Mouse (Mus musculus) thymus, adult 18-20 months (tissue): ENCODE results near the gene Frmd4a.

Experiments
- DNase-seq, 2 experiments: peaks; one replicate each; pipeline ENCODE4 v3.0.0; 2022; ENCODE audit warnings: mixed read lengths in 2 of 2

Gene Frmd4a

DNA sequence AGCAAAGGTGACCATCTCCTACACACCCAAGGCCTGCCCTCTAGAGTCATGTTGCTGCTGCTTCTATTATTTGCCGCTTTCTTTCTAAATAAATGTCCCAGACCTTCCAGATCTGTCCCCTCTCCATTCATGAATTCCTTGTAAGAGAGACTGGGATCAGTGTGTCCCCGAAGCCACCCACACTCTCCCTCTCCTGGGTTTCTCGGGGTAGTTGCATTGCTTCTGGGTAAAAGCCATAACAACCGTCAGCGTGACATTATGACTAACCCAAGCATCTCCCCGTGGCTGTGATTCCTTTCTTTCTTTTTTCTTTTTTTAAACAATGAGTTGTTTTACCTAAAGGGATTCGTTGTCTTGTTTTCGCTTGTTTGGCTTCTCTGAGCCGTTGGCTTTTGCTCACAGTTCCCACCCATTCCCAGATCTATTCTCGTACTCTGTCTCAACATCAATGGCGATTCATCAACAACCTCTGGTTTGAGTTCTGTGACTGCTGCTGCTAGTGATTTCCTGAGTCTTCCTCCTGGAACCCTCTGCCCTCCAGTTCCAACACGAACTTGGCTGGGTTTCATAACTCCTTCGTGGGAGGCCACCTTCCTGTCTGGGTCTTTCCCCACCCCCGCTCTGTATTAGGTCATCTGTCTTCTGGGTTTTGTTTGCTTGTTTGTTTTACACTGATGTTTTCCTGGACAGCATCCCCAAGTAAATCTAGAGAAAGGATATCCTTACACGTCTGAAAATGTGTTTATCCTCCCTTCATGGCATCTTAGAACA, 483.9 kb downstream of the Frmd4a start:
- no peak for DNase-seq

DNA sequence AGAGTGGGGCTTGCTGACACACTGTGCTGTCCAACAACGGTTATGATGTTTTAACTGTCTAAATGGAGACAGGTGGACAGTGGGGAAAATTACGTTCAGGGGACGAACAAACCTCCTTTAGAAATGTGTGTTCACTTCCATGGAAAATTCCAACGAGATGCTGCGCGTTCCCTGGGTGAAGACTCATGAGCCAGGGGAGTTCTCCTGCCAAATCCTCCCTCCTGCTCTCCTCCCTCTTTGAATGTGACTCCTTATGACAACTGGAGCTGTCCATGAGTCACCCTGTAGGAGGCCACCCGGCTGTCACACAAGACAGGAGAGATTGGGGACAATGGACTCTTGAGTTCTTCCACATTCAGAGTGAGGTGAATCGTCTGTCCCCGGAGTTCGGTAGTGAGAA, 486.9 kb downstream of the Frmd4a start:
- DNase-seq, result no peak

DNA sequence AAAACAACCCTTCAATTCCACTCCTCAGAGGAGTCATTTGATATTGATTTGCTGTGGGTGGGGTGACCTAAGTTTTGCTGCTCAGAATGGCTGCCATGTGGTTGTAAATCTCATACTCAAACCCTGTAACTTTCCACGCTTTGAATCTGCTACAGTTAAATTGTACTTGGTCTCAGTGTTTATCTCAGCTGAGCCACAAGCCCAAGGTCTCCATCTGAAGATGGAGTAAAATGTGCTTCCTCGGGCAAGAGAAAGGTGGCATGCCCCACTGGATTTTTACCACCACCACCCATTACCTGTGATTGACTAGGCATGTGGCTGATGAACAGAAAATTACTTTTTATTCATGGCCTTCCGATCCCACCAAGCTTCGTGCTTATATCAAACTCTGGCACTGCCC, 488.2 kb downstream of the Frmd4a start:
- no peak for DNase-seq

DNA sequence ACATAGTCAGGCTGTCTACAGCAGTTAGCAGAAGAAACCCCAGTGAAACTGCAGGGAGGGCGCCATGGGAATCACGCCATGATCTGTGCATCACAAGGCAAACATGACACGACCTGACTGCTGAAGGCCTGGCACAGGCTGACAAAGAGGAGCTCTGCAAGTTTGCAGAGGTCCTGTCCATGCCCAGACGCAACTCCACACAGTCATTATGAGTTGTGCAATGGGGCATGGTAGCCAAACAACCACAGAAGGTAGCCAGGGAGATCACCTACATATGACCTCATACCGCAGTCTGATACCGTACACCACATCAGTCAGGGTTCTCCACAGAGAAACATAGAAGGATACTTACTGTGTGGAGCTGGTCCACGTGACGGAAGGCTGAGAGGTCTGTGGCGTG, 489.1 kb downstream of the Frmd4a start:
- DNase-seq, result no peak

DNA sequence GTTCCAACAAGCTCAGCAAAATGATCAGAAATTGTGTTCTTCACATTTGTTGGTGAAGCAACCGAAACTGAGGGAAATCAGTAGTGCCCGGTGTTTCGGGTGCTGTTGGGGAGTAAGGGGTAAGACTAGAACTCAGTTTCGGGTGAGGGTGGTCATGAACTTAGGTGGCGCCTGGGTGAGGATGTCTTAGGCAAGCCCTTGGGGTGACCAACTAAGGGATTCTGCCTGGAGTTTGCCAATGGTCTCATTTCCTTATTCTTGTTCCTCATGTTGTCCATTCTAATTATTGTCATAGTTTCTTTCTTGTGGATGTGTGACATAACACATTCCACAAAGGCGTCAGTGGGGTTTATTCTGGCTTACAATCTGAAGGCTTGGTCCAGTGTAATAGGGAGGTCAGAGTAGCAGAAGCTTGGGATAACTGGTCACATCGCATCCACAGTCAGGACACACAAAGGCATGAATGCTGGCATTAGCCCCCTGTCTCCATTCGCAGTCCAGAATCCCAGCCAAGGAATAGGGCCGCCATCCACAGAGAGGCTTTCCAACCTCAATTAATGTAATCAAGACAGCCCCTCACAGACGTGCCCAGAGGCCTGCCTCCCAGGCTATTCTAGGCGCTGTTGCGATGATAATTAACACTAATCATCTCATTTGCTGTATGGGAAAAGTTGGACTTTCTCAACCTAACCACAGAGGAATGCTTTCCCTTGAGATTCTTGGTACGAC, 490.5 kb downstream of the Frmd4a start:
- DNase-seq, result no peak

DNA sequence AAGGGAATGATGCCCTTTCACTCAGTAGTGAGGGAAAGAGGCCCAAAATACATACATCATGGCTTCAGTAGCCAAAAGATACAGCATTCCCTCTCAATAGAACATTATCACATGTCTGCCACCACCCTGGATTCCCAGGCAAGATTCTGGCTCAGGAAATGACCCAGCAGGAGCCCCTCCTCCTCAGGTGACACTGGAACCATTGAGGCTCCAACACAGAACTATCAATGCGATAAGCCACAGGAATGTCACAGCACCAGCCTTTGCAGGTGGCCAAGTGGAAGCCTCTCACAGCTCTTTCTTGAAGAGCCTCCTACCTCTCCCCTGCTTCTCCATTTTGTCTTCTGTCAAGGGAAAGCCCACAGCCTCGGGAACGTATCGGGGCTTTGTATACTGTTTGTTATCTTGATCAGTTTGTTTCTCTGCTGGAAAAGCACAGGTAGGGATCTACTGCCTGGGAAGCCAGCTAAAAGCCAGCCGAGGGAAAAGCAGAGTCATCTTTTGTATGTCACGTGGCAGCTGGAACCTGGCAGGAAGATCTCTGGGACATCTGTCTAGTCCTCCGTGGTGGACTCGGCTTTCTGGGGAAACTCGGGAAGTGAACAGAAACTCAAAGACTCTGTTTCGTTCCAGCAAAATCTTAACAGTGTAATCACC, 491.6 kb downstream of the Frmd4a start:
- DNase-seq, result no peak

DNA sequence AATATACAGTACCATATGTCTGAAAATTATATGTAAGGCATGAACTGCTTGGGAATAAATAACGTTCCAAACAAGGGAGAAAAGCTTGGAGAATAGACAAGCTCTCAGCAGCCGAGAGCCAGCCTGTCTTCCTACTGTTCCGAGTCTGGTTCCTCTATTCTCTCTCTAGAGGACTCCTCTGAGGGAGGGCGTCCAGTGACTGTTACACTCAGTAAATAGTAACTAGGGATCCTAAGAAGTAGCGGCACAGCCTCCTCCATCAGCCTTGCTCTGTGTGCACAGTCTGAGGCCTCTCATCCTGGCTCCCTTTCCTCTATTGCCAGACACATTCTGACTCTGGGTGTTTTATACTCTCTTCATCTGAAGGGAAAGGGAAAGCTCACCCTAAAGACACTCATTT, 492.2 kb downstream of the Frmd4a start:
- DNase-seq, result no peak

DNA sequence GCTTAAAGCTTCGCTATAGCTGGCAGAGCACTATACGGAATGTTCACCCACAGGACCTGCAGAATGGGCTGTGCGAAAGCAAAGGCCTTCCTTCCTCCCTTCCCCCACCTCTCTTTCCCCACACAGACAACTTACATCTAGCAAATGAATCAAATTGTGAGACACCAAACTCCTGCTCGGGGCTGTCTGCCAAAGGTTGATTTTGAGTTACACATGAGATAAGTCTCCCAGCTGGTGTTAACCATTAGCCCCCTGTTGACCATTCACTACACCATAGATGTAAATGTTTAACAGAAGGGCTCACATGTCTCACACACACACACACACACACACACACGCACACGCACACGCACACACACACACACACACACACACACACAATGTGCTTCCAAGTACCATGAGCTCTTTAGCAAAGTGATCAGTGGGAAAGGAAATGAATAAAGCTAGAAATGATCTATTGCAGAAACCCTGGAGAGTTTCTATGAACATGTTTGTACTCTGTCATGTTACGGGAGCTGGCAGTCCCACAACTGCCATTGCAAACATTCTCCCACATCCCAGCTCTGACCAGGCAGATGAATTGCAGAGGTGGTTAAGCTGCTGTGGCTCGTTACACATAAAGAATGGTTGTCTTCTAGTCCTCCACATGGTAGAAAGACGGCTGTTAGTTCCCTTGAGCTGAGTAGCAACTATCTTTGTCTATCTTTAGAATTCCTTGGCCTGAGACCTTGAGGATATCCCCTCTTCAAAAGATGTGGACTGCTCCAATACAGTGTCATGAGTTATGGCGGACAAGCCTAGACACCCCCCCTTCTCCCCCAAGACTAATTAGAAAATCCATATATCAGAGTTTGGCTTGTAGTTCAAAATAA, 492.9 kb downstream of the Frmd4a start:
- no peak for DNase-seq

DNA sequence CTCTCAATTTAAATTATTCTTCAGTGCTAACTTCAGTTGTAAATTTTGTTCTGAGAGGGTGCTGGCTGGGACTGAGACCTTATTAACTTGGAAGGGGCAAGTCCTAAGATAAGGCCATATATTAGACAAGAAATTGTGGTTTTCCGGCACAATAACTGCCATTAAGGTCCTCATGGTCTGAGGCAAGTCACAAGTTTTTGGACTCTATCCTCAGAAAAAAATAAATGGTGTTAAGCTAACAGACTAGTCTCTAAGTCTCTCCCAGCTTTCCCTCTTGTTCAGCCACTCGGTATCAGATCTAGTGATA, 493.5 kb downstream of the Frmd4a start:
- DNase-seq, result no peak

DNA sequence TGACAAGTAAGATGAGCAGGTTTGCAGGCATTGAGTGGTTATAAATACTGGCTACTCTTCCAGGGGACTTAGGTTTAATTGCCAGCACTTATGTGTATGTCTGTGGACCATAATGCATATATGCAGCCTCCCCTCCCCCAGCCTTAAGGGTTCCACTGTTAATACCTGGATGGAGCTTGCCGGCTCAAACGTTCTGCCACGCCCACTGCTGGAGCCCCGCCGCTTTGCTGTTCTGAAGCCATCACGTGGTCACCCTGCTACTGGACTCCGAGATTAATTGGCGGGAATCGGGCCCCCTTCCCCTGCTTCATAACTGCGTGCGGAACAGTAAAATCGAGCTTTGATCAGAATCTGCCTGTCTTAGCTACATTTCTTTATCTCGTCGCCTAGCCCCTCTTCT, 495.1 kb downstream of the Frmd4a start:
- DNase-seq, result no peak

DNA sequence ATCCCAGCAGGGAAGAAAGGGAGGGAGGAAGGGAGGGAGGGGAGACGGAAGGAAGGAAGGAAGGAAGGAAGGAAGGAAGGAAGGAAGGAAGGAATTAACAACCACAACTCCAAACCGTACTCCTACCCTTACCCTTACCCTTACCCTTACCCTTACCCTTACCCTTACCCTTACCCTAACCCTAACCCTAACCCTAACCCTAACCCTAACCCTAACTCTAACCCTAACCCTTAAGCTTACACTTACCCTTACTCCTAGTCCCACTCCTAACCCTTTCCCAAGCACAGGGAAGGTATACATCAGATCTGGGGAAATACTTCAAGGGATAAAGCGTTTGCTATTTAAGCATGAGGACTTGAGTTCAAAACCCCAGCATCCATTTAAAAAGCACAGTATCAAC, 498.4 kb downstream of the Frmd4a start:
- DNase-seq, result no peak

DNA sequence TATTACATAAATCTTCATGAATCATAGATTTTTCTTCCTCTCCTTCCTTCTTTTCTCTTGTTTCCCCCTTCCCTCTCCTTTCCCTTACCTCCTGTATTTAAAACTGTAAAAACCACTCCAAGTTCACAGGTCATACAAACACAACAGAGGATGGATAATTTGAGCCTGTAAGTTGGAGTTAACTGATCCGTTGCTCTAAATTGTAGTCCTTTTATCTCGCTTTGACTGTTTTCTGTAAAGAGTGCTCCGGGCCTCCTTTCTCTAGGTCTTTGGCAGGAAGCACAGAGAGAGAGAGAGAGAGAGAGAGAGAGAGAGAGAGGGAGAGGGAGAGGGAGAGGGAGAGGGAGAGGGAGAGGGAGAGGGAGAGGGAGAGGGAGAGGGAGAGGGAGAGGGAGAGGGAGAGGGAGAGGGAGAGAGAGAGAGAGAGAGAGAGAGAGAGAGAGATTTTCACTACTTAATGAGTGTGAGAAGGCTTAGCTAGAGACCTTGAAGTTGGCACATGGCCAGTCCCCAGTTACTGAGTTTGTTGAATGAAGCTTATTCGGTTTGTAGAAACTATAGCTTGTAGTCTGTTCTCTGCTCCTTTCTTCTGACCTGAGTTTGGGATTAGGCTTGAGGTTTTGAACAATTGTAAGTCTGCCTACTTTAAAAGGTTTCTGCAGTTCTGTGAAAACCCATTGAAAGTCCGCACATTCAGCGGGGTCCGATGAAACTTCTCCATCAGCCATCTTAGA, 499.5 kb downstream of the Frmd4a start:
- DNase-seq, result no peak

DNA sequence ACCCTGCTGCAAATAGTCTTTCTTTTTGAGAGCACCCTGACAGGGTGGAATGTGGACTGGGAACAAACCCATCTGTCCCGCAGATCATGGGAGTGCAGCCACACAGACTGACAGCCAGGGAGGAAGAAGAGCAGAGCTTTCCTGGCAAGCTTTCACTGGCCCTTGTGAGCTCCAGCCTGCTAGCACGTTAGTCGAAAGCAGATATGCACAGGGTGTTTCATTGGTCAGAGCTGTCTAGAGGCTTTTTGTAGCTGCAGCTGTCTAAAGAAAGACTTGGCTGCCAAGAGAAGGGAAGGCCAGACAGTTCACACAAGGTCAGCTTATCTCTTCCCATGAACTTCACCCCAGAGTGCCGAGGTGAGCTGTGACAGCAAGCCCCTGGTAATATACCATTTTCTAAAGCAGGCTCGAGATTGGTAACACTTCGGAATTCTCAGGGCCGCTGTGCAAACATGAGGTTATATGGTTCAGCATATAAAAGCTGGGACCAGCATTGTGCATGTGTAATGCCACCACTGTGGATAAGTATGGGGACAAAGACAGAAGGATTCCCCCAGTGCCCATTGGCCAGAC, 500.1 kb downstream of the Frmd4a start:
- DNase-seq, result no peak

DNA sequence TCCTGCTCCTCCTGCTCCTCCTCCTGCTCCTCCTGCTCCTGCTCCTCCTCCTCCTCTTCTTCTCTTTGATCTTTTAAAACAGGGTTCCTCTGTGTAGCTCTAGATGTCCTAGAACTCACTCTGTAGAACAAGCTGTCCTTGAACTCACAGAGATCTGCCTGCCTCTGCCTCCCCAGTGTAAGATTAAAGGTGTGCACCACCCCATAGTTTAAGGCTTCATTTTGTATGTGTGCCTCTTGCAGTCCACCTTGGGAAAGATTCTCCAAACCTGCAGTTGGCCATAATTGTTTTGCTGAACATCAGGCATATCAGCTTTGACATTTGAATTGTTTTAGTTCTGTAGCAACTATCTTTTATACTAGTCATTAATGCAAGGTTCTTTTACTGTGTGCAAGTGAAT, 501.0 kb downstream of the Frmd4a start:
- no peak for DNase-seq

DNA sequence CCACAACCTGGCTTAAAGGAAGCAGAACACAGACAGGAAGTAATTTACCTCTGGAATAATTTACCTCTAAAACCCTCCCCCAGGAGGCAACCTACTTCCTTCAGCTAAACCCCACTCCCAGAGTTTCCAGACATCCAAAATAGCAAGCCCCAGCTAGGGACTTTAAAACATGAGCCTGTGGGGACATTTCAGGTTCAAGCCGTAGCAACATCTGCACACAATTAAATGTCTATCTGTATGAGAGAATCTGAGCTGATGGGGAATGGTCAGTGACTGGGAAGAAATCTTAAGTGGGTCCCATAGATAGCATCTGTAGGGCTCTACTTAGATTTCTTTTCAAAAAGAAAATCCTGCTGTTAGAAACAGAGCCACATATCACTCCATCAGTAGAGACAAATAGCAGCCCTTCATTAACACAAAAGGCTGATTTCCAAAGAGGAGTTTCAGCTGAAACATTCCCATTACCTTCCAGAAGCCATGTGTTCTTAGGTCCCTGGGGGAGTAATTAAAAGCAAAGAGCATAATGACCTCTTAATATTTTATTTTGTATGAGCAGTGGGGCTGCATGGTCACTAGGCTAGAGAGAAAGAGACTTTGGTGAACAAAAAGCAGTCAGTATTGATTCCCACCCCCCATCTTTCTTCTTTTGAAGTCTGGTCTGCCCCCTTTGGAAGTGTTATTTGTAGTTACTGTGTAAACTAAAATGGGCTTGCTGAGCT, 505.4 kb downstream of the Frmd4a start:
- DNase-seq, result no peak

DNA sequence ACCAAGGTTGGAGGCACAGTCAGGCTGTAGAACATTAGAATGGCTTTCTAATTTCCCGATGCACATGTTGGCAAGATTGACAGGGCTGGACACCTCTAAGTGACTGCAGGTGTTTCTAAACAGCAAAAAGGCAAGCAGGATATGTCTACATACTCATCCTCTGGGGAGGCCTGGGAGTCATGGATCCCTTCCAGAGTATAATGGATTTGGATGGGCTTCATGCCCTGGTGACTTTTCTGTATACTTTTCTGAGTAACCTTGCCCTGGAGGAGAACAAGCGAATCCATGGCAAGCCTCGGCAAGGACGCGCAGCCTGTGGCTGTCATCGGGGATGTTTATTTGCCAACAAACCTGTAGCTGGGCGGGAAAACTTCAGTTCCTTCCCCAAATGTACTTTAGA, 509.6 kb downstream of the Frmd4a start:
- DNase-seq, result no peak

DNA sequence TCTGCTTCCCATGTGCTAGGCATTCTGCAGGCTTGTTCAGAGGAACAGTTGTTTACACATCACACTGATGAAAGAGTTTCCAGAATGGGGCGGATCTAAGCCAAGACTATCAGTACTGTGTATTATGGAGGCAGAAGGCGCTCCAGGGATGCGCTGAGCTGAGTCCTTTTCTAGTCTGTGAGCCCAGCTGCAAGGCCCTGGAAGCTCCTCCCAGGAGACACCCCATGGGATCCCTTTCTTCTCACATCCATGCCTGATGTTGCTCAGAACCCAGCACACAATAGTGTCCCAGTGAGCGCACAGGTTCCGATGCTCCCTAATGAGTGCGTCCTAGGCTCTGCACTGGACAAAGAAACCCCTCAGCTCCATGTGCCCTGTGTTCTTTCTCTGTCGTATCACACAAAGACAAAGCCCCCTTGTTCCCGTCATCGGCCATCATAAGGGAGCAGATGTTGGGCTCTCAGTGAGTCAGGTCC, 511.8 kb downstream of the Frmd4a start:
- no peak for DNase-seq

DNA sequence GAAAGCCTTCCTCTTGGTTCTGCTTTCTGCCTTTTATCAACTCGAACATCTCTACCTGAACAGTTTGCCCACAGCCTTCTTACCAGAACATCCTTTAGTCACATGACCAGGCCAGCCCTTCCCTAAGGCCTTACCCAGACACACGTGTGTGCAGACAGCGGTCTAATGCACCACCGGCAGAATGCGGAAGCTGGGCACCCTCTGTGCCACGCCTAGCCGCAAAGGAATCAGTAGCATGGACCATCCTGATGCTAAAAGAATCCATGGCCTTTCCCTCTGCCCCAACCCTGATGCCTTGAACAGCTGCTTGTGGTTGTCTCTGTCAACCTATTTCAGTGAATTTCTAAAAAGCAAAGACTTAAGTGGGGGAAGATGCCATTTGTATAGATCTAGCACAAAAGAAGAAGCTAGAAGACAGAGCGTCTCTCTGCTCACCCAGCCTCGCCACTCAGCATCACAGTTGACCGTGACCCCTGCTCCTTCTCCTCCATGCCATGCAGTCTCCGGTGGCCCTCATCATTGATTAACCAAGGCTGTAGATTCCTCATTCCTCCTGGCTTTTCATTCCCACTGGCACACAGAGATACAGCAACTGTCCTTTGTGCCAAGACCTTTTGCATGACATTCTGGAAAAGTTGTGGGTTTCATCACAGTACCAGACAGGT, 514.1 kb downstream of the Frmd4a start:
- DNase-seq, result no peak

DNA sequence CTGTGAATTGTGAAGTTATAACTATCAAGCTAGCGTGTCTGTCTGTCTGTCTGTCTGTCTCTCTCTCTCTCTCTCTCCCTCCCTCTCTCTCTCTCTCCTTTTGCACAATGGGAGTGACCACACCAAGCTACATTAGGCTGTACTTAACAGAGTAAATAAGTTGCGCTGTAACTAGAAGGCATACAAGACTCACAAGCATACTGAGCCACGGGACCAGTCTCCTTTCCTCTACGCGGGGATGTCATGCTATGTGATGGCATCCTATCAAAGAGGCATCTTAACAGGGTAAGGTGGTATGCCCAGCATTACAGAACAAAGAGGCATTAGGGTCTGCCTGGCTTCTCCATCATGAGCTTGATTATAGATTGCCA, 514.7 kb downstream of the Frmd4a start:
- no peak for DNase-seq

DNA sequence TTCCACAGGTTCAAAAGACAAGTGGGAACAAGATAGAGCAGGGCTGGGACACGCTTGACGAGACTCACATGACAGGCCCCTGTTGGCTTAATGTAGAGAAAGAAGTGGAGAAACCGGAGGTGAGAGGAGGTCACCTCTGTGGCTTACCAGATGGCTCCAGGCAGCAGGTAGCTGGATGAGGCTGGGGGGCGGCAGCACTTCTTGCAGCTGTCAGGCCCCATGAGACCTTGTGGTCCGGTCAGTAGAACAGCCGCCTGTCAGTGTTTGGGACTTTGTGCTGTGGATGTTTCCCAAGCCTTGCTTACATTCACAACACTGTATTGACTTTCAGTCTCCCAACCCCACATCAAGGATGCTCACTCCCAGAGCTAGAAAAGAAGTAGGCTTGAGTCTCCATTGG, 515.4 kb downstream of the Frmd4a start:
- no peak for DNase-seq
